Mouse (Mus musculus) CH12.LX (cell line): Measurements from ENCODE around the gene Lsm10. TPM values are rescaled to one million over a fixed set of nuclear protein-coding genes. Genes with fewer than 3 reads are reported as not detected.

ENCODE experiments used
- DNase-seq: peaks from one replicate; pipeline ENCODE4 v3.0.0-alpha.2; 2013; ENCODE audit errors: extremely low read depth
- H3K27ac ChIP-seq: 2 replicates; pipeline ENCODE4 v1.5.1; 2012; ENCODE audit warnings: low read depth, mild to moderate bottlenecking, control low read depth, moderate library complexity; ENCODE audit not compliant: insufficient read depth
- H3K27me3 ChIP-seq: replicated peaks from 2 replicates; pipeline ENCODE3; 2012; ENCODE audit warnings: inconsistent platforms
- H3K36me3 ChIP-seq, 2 experiments: replicated peaks in 1 of 2; 2 replicates each; pipeline versions ENCODE3 to v1.6.1; 2012; ENCODE audit warnings: inconsistent platforms in 1 of 2, low read length in 1 of 2, mild to moderate bottlenecking in 1 of 2, mixed read lengths in 1 of 2, moderate library complexity in 1 of 2; ENCODE audit not compliant: control insufficient read depth in 1 of 2, insufficient read depth in 1 of 2
- H3K4me1 ChIP-seq, 2 experiments: 2 replicates each; pipeline ENCODE4 v1.6.1; 2012; ENCODE audit warnings: inconsistent platforms in 1 of 2, moderate library complexity in 1 of 2; ENCODE audit not compliant: insufficient read depth in 2 of 2, control insufficient read depth in 1 of 2
- H3K4me2 ChIP-seq: 2 replicates; pipeline ENCODE4 v1.6.1; 2012; ENCODE audit warnings: low read depth, mild to moderate bottlenecking, control low read depth; ENCODE audit not compliant: poor library complexity, insufficient read depth, severe bottlenecking
- H3K4me3 ChIP-seq, 3 experiments: fragments of 150-350 bp in 1 of 3; sonication (generic) in 1 of 3; replicated peaks in 1 of 3; 2 replicates each; pipeline versions ENCODE3 to v1.5.1; 2011 to 2012; ENCODE audit warnings: low read depth in 2 of 3, low read length in 2 of 3, mild to moderate bottlenecking in 2 of 3, moderate library complexity in 2 of 3, control low read depth in 1 of 3, improper control_type of control experiment in 1 of 3, inconsistent platforms in 1 of 3, mixed read lengths in 1 of 3; ENCODE audit not compliant: poor library complexity in 1 of 3
- H3K79me2 ChIP-seq: replicated peaks from 2 replicates; pipeline ENCODE4 v1.6.1; 2012; ENCODE audit warnings: mild to moderate bottlenecking, moderate library complexity; ENCODE audit not compliant: control insufficient read depth, poor library complexity, insufficient read depth, severe bottlenecking; ENCODE audit errors: extremely low read depth
- H3K9ac ChIP-seq: 2 replicates; pipeline ENCODE4 v1.6.1; 2012; ENCODE audit warnings: low read depth, mild to moderate bottlenecking, control low read depth, moderate library complexity; ENCODE audit not compliant: insufficient read depth
- H3K9me3 ChIP-seq: replicated peaks from 2 replicates; pipeline ENCODE3; 2012; ENCODE audit warnings: low read length, inconsistent platforms, mixed read lengths
- CTCF ChIP-seq, 2 experiments: IDR thresholded peaks in 1 of 2; conservative IDR thresholded peaks in 1 of 2; 2 replicates each; pipeline ENCODE4 v1.5.1; 2011 to 2012; ENCODE audit warnings: low read depth in 2 of 2, low read length in 2 of 2, improper control_type of control experiment in 1 of 2, inconsistent platforms in 1 of 2, mild to moderate bottlenecking in 1 of 2, moderate library complexity in 1 of 2
- E2F4 ChIP-seq: IDR thresholded peaks from 2 replicates; pipeline ENCODE4 v1.6.1; 2011; ENCODE audit warnings: low read depth, low read length, improper control_type of control experiment; ENCODE audit not compliant: insufficient replicate concordance
- EP300 ChIP-seq: IDR thresholded peaks from 2 replicates; pipeline ENCODE4 v1.6.1; 2011; ENCODE audit warnings: low read length, improper control_type of control experiment
- GABPA ChIP-seq: IDR thresholded peaks from 2 replicates; pipeline ENCODE4 v1.6.1; 2012; ENCODE audit warnings: low read depth, low read length, improper control_type of control experiment, inconsistent platforms; ENCODE audit not compliant: insufficient replicate concordance
- HCFC1 ChIP-seq: IDR thresholded peaks from 2 replicates; pipeline ENCODE4 v1.6.1; 2012; ENCODE audit warnings: low read depth, mild to moderate bottlenecking, inconsistent platforms, low read length, improper control_type of control experiment
- IRF4 ChIP-seq: IDR thresholded peaks from 2 replicates; pipeline ENCODE4 v1.6.1; 2014; ENCODE audit warnings: low read depth, mild to moderate bottlenecking, inconsistent platforms, low read length, improper control_type of control experiment
- JUN ChIP-seq: IDR thresholded peaks from 2 replicates; pipeline ENCODE4 v1.6.1; 2011; ENCODE audit warnings: low read depth, mild to moderate bottlenecking, low read length, improper control_type of control experiment, moderate library complexity; ENCODE audit not compliant: insufficient read depth
- JUND ChIP-seq: conservative IDR thresholded peaks from 2 replicates; pipeline ENCODE4 v1.6.1; 2011; ENCODE audit warnings: low read depth, low read length, improper control_type of control experiment
- MAZ ChIP-seq: IDR thresholded peaks from 2 replicates; pipeline ENCODE4 v1.6.1; 2012; ENCODE audit warnings: low read depth, mild to moderate bottlenecking, inconsistent platforms, low read length, improper control_type of control experiment, moderate library complexity
- NELFE ChIP-seq: IDR thresholded peaks from 2 replicates; pipeline ENCODE4 v1.6.1; 2011; ENCODE audit warnings: low read depth, low read length, improper control_type of control experiment
- POLR2A ChIP-seq: IDR thresholded peaks from 2 replicates; pipeline ENCODE4 v1.6.1; 2011; ENCODE audit warnings: low read depth, mild to moderate bottlenecking, improper control_type of control experiment, low read length
- RAD21 ChIP-seq: IDR thresholded peaks from 2 replicates; pipeline ENCODE4 v1.6.1; 2011; ENCODE audit warnings: low read depth, mild to moderate bottlenecking, low read length, improper control_type of control experiment, moderate library complexity
- SIN3A ChIP-seq: IDR thresholded peaks from 2 replicates; pipeline ENCODE4 v1.6.1; 2012; ENCODE audit warnings: low read length, improper control_type of control experiment, inconsistent platforms
- USF2 ChIP-seq: conservative IDR thresholded peaks from 2 replicates; pipeline ENCODE4 v1.6.1; 2011; ENCODE audit warnings: low read depth, low read length, improper control_type of control experiment
- ZKSCAN1 ChIP-seq: IDR thresholded peaks from 2 replicates; pipeline ENCODE4 v1.6.1; 2012; ENCODE audit warnings: low read depth, inconsistent platforms, low read length, improper control_type of control experiment, borderline replicate concordance
- ZMIZ1 ChIP-seq: IDR thresholded peaks from 2 replicates; pipeline ENCODE4 v1.6.1; 2012; ENCODE audit warnings: low read depth, mild to moderate bottlenecking, inconsistent platforms, low read length, improper control_type of control experiment
- dilution Hi-C: fragments of 300-500 bp; cut with MboI; formaldehyde crosslinking; loops from 2 replicates; pipeline ENCODE4 v1.14.3; 2020; ENCODE audit warnings: low sequenced_read_pairs; ENCODE audit not compliant: extremely low pct_unique_long_range_greater_than_20kb, extremely low pct_ligation_motif_present
- in situ Hi-C: fragments of 300-500 bp; cut with MboI; formaldehyde crosslinking; loops from 3 replicates; pipeline ENCODE4 v1.14.3; 2019; ENCODE audit warnings: low sequenced_read_pairs, low pct_ligation_motif_present, low pct_unique_long_range_greater_than_20kb, mixed read lengths
- polyA plus RNA-seq: library from polyadenylated mRNA; unstranded; fragments of >175 nt; gene quantifications from 2 replicates; pipeline ENCODE4 v1.2.1, GENCODE M21; 2012; ENCODE audit warnings: low read depth; ENCODE audit not compliant: insufficient read length
- total RNA-seq, 2 experiments: library from RNA; depleted of rRNA; stranded (reverse); fragments of 300-350 nt in 1 of 2; fragments of >200 nt in 1 of 2; gene quantifications; 2 replicates each; pipeline ENCODE4 v1.2.3; 2012 to 2014

Gene Lsm10
- total and polyA plus RNA-seq, 3 experiments = 49.2 to 63.9 (median 52.1) TPM

DNA sequence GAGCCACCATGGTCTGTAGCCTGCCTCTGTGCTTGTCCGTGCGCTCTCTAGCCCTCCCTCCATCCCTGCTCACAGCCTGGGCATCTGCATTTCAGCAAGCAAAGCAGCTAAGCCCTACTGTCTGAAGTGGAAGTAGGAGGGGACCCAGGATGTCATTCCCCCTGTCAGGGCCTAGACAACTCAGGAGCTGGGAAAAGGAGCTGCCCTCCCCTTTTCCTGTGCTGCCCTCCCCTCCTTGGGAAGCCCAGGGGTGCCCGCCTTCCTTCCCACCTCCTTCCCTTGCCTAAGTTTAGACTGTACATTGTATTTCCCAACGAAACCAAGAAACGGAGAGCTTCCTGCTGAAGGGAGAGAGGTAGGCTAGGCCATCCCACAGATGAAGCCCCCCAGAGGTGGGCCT, 44.6 kb downstream of the Lsm10 start:
- no peak overlapping the region for H3K27ac ChIP-seq
- H3K36me3 ChIP-seq = peaks cover 49 to 58% of the 10 kb centered on the region in 2 experiments
- no peak overlapping the region for H3K9ac ChIP-seq

DNA sequence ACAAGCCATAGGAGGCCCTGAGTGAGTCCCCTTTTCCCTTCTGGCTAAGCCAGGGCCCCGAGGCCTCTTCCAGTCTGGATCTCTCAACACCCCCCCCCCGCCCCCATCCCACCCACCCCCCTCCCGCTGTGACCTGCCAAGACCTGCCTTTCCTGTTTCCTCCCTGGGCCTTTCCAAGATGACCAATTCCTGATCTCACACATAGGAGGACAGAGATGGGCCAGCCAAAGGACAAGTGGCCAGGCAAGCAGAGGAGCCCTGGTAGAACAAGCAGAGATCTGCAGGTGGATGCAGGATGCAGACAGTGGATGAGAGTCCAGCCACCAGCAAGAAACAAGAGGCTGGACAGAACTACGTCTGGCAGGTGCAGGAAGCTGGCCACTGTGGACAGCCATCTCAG, 49.0 kb downstream of the Lsm10 start:
- dilution Hi-C loops (no loop called here), in situ Hi-C loops (no loop called here)
- Histone ChIP-seq H3K4me2 (no peak overlapping the region), H3K4me3 (no peak overlapping the region), H3K9ac (no peak overlapping the region), H3K27ac (no peak overlapping the region), H3K27me3 (no peaks in the 10 kb centered on the region), H3K79me2 (no peaks in the 10 kb centered on the region), H3K36me3 (peaks cover 7 to 34% of the 10 kb centered on the region in 2 experiments), H3K9me3 (no peaks in the 10 kb centered on the region), H3K4me1 (peaks cover 11 to 13% of the 10 kb centered on the region in 2 experiments; a peak in 3 of 4 replicates)
- no peak for DNase-seq
- no peak for TF ChIP-seq EP300
- TF ChIP-seq JUND = no peak
- TF ChIP-seq CTCF (conservative IDR thresholded peaks at IDR 0.05 in 1 of 2, IDR thresholded peaks at IDR 0.05 in 1 of 2; ENCODE audit: low read depth in 2 of 2, low read length in 2 of 2) = no peak
- no peak for TF ChIP-seq E2F4
- no peak for TF ChIP-seq RAD21
- no peak for TF ChIP-seq HCFC1
- no peak for TF ChIP-seq GABPA
- no peak for TF ChIP-seq NELFE
- TF ChIP-seq JUN = no peak
- TF ChIP-seq ZKSCAN1 = no peak
- TF ChIP-seq ZMIZ1 = no peak
- no peak for TF ChIP-seq IRF4

More for the DNA sequence above, 44.6 kb downstream of the Lsm10 start:
- no peak for DNase-seq
- Histone ChIP-seq H3K4me3 (no peak overlapping the region), H3K4me1 (peaks cover 0 to 14% of the 10 kb centered on the region in 2 experiments; a peak in 3 of 4 replicates), H3K9me3 (no peaks in the 10 kb centered on the region), H3K4me2 (no peak overlapping the region), H3K27me3 (no peaks in the 10 kb centered on the region), H3K79me2 (no peaks in the 10 kb centered on the region)
- in situ Hi-C loops (no loop called here), dilution Hi-C loops (no loop called here)
- TF ChIP-seq POLR2A = no peak
- no peak for TF ChIP-seq SIN3A
- no peak for TF ChIP-seq MAZ
- no peak for TF ChIP-seq USF2
